Comparison of ENCODE assay signal across 8 mouse cellular contexts in genomic region chr13:20471732-20472131, GRCm38 (mm10).
DNase-seq lines count a peak whose midpoint lies in the region; ATAC-seq and TF ChIP-seq lines count a peak whose summit lies in the region.

No protein-coding gene starts in this region.

- no peak overlapping the region for H3K27ac ChIP-seq in CH12.LX (ENCODE audit: insufficient read depth, low read depth)
- no peak overlapping the region for H3K27ac ChIP-seq in liver, postnatal 0 days (ENCODE audit: low read depth)
- H3K27ac ChIP-seq in olfactory bulb, adult 2 months (ENCODE audit: insufficient read depth, low read depth, low read length) = peak overlapping the region; percentile 87

- H3K36me3 ChIP-seq in CH12.LX (replicated peaks in 1 of 2; ENCODE audit: control insufficient read depth in 1 of 2, insufficient read depth in 1 of 2, low read length in 1 of 2) = peaks cover 5 to 64% of the 10 kb centered on the region in 2 experiments
- H3K36me3 ChIP-seq in liver, postnatal 0 days (replicated peaks; ENCODE audit: insufficient read depth, low read length) = no peaks in the 10 kb centered on the region

- dilution Hi-C loops in CH12.LX (cut with MboI; ENCODE audit: extremely low pct_ligation_motif_present, extremely low pct_unique_long_range_greater_than_20kb, low sequenced_read_pairs) = no loop called here

- in situ Hi-C loops in CH12.LX (cut with MboI; ENCODE audit: low pct_ligation_motif_present, low pct_unique_long_range_greater_than_20kb, low sequenced_read_pairs) = loop anchor here (5.0 kb wide), 1 partner anchor 159 kb away; no protein-coding TSS in a partner anchor

- no peak for ATAC-seq in liver, postnatal 0 days

- no peak overlapping the region for H3K4me3 ChIP-seq in CH12.LX (replicated peaks in 1 of 3; ENCODE audit: low read depth in 2 of 3, low read length in 2 of 3, poor library complexity in 1 of 3)
- H3K4me3 ChIP-seq in liver, postnatal 0 days (ENCODE audit: low read depth, low read length) = no peak overlapping the region
- H3K4me3 ChIP-seq in olfactory bulb, adult 2 months (ENCODE audit: insufficient read depth, low read depth, low read length) = peak overlapping the region; percentile 8; the same call in 1 of the 2 replicates

- no peak overlapping the region for H3K4me2 ChIP-seq in CH12.LX (ENCODE audit: insufficient read depth, low read depth, poor library complexity, severe bottlenecking)
- H3K4me2 ChIP-seq in liver, postnatal 0 days (ENCODE audit: low read depth, low read length) = no peak overlapping the region

- peak; percentile 61 for TF ChIP-seq RAD21 in CH12.LX (IDR thresholded peaks at IDR 0.05; ENCODE audit: low read depth, low read length)

- no peaks in the 10 kb centered on the region for H3K9me3 ChIP-seq in CH12.LX (replicated peaks; ENCODE audit: low read length)
- no peaks in the 10 kb centered on the region for H3K9me3 ChIP-seq in liver, postnatal 0 days (ENCODE audit: low read length)

- DNase-seq in CH12.LX (ENCODE audit: extremely low read depth) = peak; percentile 54
- DNase-seq in adrenal gland, adult 18-20 months (ENCODE audit: low spot score in 2 of 2) = peak; percentile 57 to 67
- peak; percentile 36 for DNase-seq in embryo, embryonic 11.5 days (ENCODE audit: low read depth, low spot score)
- peak; percentile 59 for DNase-seq in heart, adult 8-10 months (ENCODE audit: low spot score)
- DNase-seq in kidney, postnatal 36 days = peak; percentile 35 to 83
- peak; percentile 60 for DNase-seq in liver, postnatal 0 days
- DNase-seq in urinary bladder, postnatal 36 days (ENCODE audit: low spot score in 2 of 2) = peak; percentile 37 to 56

- no peak for TF ChIP-seq POLR2A in CH12.LX (IDR thresholded peaks at IDR 0.05; ENCODE audit: low read depth, low read length)
- no peak for TF ChIP-seq POLR2A in olfactory bulb, adult 2 months (IDR thresholded peaks at IDR 0.05; ENCODE audit: insufficient read depth, low read depth, low read length)

- peak; percentile 32 to 81; a peak in 3 of 4 replicates for TF ChIP-seq CTCF in CH12.LX (conservative IDR thresholded peaks at IDR 0.05 in 1 of 2, IDR thresholded peaks at IDR 0.05 in 1 of 2; ENCODE audit: low read depth in 2 of 2, low read length in 2 of 2)
- TF ChIP-seq CTCF in liver, postnatal 0 days (IDR thresholded peaks at IDR 0.05; ENCODE audit: low read depth) = peak; percentile 82
- 0 out of 2 replicates have a peak, but pooled peaks have one; percentile 28 for TF ChIP-seq CTCF in olfactory bulb, adult 2 months (IDR thresholded peaks at IDR 0.05; ENCODE audit: insufficient read depth, low read depth, low read length)

- 26% methylated on average over 6 of the region's 6 CpGs for WGBS in liver, postnatal 0 days (ENCODE audit: insufficient replicate concordance)
- 2% methylated on average over 6 of the region's 6 CpGs for WGBS in olfactory bulb, adult 2 months

- H3K4me1 ChIP-seq in CH12.LX (ENCODE audit: control insufficient read depth in 1 of 2, insufficient read depth in 2 of 2) = peaks cover 2 to 45% of the 10 kb centered on the region in 2 experiments; a peak in 3 of 4 replicates
- H3K4me1 ChIP-seq in liver, postnatal 0 days (ENCODE audit: insufficient read depth) = no peaks in the 10 kb centered on the region
- H3K4me1 ChIP-seq in olfactory bulb, adult 2 months (ENCODE audit: control insufficient read depth, insufficient read depth, low read length) = peaks cover 2% of the 10 kb centered on the region

- no peaks in the 10 kb centered on the region for H3K27me3 ChIP-seq in CH12.LX (replicated peaks)
- H3K27me3 ChIP-seq in liver, postnatal 0 days (ENCODE audit: insufficient read depth, low read length) = no peaks in the 10 kb centered on the region

- H3K9ac ChIP-seq in CH12.LX (ENCODE audit: insufficient read depth, low read depth) = no peak overlapping the region
- H3K9ac ChIP-seq in liver, postnatal 0 days (replicated peaks) = no peak overlapping the region

- H3K79me2 ChIP-seq in CH12.LX (replicated peaks; ENCODE audit: control insufficient read depth, extremely low read depth, insufficient read depth, poor library complexity, severe bottlenecking) = no peaks in the 10 kb centered on the region

- TF ChIP-seq EP300 in CH12.LX (IDR thresholded peaks at IDR 0.05; ENCODE audit: low read length) = no peak
- no peak for TF ChIP-seq EP300 in liver, postnatal 0 days (IDR thresholded peaks at IDR 0.05; ENCODE audit: low read depth)

TF ChIP-seq in CH12.LX, 34 proteins besides CTCF, POLR2A, EP300 and RAD21:
- no peak for TF ChIP-seq ZC3H11A (IDR thresholded peaks at IDR 0.05; ENCODE audit: low read depth, low read length)
- TF ChIP-seq CHD1 (IDR thresholded peaks at IDR 0.05; ENCODE audit: low read depth, low read length) = no peak
- TF ChIP-seq SMC3 (IDR thresholded peaks at IDR 0.05; ENCODE audit: low read depth, low read length) = peak; percentile 75
- TF ChIP-seq TCF12 (IDR thresholded peaks at IDR 0.05; ENCODE audit: low read depth, low read length) = no peak
- no peak for TF ChIP-seq USF2 (conservative IDR thresholded peaks at IDR 0.05; ENCODE audit: low read depth, low read length)
- no peak for TF ChIP-seq SIN3A (IDR thresholded peaks at IDR 0.05; ENCODE audit: low read length)

Comparison
In these comparisons a context has a peak if more than half of its experiments do, and no peak if none do; other contexts are left out.
1. CTCF ChIP-seq: peak in every context shown above with its lines; median percentile 82 in liver, postnatal 0 days; 56 in CH12.LX; 28 in olfactory bulb, adult 2 months.